Mouse (Mus musculus) hindbrain, postnatal 0 days (tissue): ENCODE results near the gene 4930507D05Rik. TPM values are rescaled to one million over a fixed set of nuclear protein-coding genes. Genes with fewer than 3 reads are reported as not detected.
"Not testable (repeated sequence)": the region's sequence is repeated elsewhere in the genome, so short reads cannot be mapped to it uniquely, and the experiment has no call there.

Source experiments
- ATAC-seq: fragments of 200-750 bp; cut with Nextera tagmentation; 2 replicates; pipeline ENCODE4 v1.8.0; 2017; ENCODE audit warnings: mild to moderate bottlenecking, moderate TSS enrichment, moderate library complexity
- DNase-seq: peaks from one replicate; pipeline ENCODE4 v3.0.0-alpha.2; 2015; ENCODE audit warnings: low spot score
- H3K27ac ChIP-seq: fragments of 300-500 bp; sonication (generic); 2 replicates; pipeline ENCODE4 v1.5.1; 2014; ENCODE audit warnings: mild to moderate bottlenecking
- H3K27me3 ChIP-seq: fragments of 300-500 bp; sonication (generic); 2 replicates; pipeline ENCODE4 v1.6.1; 2014; ENCODE audit warnings: low read length, mixed read lengths; ENCODE audit not compliant: insufficient read depth
- H3K36me3 ChIP-seq: fragments of 300-500 bp; sonication (generic); 2 replicates; pipeline ENCODE4 v1.6.1; 2014; ENCODE audit warnings: low read length, mixed read lengths; ENCODE audit not compliant: insufficient read depth
- H3K4me1 ChIP-seq: fragments of 300-500 bp; sonication (generic); 2 replicates; pipeline ENCODE4 v1.6.1; 2014; ENCODE audit warnings: antibody characterized with exemption, low read length, mixed read lengths; ENCODE audit not compliant: insufficient read depth
- H3K4me2 ChIP-seq: fragments of 300-500 bp; sonication (generic); 2 replicates; pipeline ENCODE4 v1.6.1; 2014; ENCODE audit warnings: low read depth, mild to moderate bottlenecking, low read length, moderate library complexity, mixed read lengths
- H3K4me3 ChIP-seq: fragments of 300-500 bp; sonication (generic); 2 replicates; pipeline ENCODE4 v1.5.1; 2014; ENCODE audit warnings: low read length
- H3K9ac ChIP-seq: fragments of 300-500 bp; sonication (generic); replicated peaks from 2 replicates; pipeline ENCODE4 v1.6.1; 2014; ENCODE audit warnings: mild to moderate bottlenecking, low read length, moderate library complexity, mixed read lengths
- H3K9me3 ChIP-seq: fragments of 300-500 bp; sonication (generic); 2 replicates; pipeline ENCODE4 v1.6.1; 2016; ENCODE audit warnings: low read length, mixed read lengths
- CTCF ChIP-seq: IDR thresholded peaks from 2 replicates; pipeline ENCODE4 v1.5.1; 2016; ENCODE audit warnings: antibody characterized with exemption, control low read depth, low read depth
- WGBS: fragments of 180-500 bp; shearing (Covaris S2); extraction: QIAGEN DNeasy Blood & Tissue Kit; methylation state at CpG from one replicate; pipeline ENCODE4 v1.1.7; 2014; 5-methylcytosine and 5-hydroxymethylcytosine counted together
- polyA plus RNA-seq: library from polyadenylated mRNA; unstranded; fragments of >200 nt; fragmentation: Nextera tagmentation; extraction: Ambion mirVana; gene quantifications from 2 replicates; pipeline ENCODE4 v1.2.1, GENCODE M21; 2015
- total RNA-seq: library from RNA; depleted of rRNA; stranded (reverse); fragments of >200 nt; gene quantifications from 2 replicates; pipeline ENCODE4 v1.2.3, GENCODE M21; 2014

4930507D05Rik gene
- total and polyA plus RNA-seq, 2 experiments from 2014 or later = 1.5 to 2.4 TPM

DNA sequence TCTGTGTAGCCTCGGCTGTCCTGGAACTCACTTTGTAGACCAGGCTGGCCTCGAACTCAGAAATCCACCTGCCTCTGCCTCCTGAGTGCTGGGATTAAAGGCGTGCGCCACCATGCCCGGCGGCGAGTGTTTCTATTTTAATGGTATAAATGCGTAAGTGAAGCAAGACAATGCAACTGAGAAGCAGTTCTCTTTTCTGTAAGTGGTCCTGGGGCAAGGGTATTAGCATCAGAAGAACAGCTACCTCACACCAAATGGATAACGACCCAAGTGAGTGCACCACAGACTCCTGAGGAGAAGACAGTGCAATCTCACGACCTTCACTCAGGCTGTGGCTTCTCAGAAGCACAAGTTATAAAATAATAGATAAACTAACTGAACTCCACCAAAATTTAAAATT, 25.7 kb downstream of the 4930507D05Rik start:
- WGBS = 93% methylated on average over 10 of the region's 10 CpGs
- no peak overlapping the region for H3K9ac ChIP-seq
- no peak overlapping the region for H3K27ac ChIP-seq
- no peak overlapping the region for H3K4me2 ChIP-seq
- H3K4me1 ChIP-seq = no peaks in the 10 kb centered on the region
- DNase-seq = no peak
- no peak overlapping the region for H3K4me3 ChIP-seq
- peaks cover 5% of the 10 kb centered on the region for H3K36me3 ChIP-seq
- no peaks in the 10 kb centered on the region for H3K9me3 ChIP-seq
- H3K27me3 ChIP-seq = no peaks in the 10 kb centered on the region
- ATAC-seq = no peak
- TF ChIP-seq CTCF = no peak

DNA sequence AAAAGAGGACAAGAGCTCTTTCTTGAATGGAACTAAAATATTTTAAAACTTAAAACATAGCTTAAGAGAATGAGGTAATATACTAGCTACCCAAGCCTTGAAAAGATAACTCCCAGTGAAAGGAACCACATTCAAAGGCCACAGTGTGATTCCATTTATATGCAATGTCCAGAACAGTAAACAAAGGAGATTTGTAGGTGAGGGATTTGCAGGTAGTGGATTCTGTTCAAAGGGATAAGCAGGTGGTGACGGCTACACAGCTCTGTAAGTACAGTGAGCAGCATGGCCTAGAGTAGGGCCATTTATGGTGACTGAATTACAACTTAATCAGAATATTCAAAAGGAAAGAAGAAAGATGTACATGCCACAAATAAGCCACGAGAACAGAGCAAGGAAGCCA, 27.7 kb downstream of the 4930507D05Rik start:
- Histone ChIP-seq H3K4me1 (no peaks in the 10 kb centered on the region), H3K9me3 (no peaks in the 10 kb centered on the region), H3K27ac (no peak overlapping the region), H3K36me3 (peaks cover 5% of the 10 kb centered on the region), H3K4me2 (no peak overlapping the region), H3K4me3 (no peak overlapping the region), H3K27me3 (no peaks in the 10 kb centered on the region), H3K9ac (no peak overlapping the region)
- ATAC-seq = no peak
- TF ChIP-seq CTCF = no peak
- WGBS = 66% methylated on average over 2 of the region's 2 CpGs
- DNase-seq = no peak

DNA sequence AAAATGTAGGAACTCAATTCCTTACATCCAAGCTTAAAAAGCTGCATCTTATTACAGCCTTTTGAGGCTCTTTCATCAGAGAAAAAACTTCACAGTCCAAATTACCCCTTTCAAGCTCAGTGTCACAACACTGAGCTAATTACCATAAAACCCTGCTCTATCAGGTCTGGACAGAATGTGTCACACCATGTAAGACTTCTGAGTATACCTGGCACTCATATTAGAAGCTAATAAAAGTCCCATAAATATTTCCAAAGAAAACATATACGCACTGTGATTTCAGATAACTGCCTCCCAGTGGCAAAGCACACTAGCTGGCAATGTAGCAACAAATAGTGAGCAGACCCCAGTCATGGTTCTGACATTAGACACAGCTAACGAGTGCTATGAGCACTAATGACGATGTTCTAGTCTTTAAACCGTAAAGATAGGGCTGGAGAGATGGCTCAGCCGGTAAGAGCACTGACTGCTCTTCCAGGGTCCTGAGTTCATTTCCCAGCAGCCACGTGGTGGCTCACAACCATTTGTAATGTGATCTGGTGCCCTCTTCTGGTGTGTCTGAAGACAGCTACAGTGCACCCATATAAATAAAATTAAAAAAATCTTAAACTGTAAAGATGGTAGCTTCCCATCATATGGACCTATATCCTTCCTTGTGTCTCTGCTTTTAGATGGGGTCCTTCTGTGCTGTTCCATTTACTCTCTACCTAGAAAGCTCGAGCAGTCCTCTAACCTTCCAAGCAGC, 32.0 kb downstream of the 4930507D05Rik start:
- H3K36me3 ChIP-seq = peaks cover 5% of the 10 kb centered on the region
- DNase-seq (no peak), ATAC-seq (no peak)
- 71% methylated on average over 7 of the region's 7 CpGs for WGBS
- TF ChIP-seq CTCF = no peak
- H3K9me3 ChIP-seq = no peaks in the 10 kb centered on the region
- no peak overlapping the region for H3K27ac ChIP-seq
- H3K27me3 ChIP-seq = no peaks in the 10 kb centered on the region
- H3K4me1 ChIP-seq = 0 out of 2 replicates have a peak, but pooled peaks cover 5% of the 10 kb centered on the region
- no peak overlapping the region for H3K4me3 ChIP-seq
- H3K4me2 ChIP-seq = no peak overlapping the region
- no peak overlapping the region for H3K9ac ChIP-seq

DNA sequence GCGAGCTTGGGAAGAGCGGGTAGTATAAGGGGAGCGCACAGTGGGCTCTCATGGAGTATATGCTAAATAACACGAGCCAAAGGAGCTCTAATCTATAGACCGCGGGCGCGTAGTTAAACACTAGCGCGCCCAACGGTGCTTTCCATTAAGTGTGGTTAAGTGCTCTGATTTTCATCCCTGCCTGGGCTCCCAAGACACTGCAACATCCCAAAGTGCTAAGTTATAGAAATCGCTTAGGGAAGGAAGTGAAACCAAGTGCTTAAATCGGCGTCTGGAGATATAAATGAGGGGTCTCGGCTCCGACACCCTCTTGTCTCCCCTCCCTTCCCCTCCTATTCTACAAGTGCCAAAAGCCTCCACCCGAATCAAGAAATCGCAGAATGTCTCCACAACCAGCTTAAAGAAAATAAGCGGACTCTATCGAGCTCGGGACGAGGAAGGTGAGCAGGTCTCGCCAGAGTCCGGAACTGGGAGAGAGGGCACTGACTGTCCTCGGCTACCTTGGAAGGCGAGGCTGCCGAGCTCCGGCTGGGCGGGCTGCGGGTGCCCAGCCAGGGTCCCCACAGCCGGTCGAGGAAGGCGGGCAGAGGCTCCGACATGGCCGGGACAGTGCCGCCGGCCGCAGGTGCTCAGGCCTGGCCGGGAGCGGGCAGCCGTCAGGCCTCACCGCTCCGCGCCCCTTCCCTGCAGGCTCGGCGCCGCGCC, 36.7 kb downstream of the 4930507D05Rik start:
- no peaks in the 10 kb centered on the region for H3K9me3 ChIP-seq

DNA sequence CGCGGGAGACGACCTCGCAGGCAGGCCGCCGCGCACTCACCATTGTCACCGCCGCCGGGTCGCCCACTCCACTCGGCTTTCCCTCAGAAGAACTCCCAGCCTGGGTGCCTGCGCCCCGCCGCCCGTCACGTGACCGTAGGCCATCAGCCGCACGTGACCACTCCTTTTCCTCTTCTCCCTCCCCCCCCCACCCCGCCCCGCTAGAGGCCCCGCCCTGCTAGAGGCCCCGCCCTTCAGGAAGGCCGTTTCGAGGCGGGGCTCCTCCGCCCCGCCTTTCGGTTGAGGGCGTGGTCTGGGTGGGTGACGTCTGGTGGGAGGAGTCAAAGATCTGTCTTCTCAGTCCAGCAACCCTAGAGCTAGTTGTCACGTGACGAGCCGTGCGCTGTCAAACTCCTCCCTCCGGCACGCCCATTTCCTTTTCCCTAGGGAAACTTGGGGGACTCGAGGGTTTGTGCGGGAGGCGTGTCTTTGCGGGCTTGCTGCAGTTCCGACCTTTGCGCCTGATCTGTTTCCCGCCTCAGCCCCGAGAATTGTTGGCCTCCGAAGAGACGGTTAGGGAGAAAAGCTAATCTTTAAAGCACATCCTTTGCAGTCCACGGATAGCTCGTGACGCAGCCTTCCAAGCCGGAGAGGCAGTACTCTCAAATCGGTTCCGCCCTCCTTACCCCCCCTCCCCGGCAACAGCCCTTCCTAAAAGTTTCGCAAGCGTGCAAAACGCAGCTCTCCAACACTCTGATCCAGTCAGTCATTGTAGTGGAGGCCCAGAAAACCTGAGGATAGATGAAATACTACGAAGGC, 37.5 kb downstream of the 4930507D05Rik start, which contains the start of gene Vps26a:
Vps26a (minus strand) TSS at position 188 of the 798 bp plus-strand sequence.
- no peaks in the 10 kb centered on the region for H3K36me3 ChIP-seq
- no peaks in the 10 kb centered on the region for H3K9me3 ChIP-seq
- peak within 1 kb of the TSS; percentile 81 for H3K9ac ChIP-seq
- H3K4me2 ChIP-seq = peak within 1 kb of the TSS; percentile 91
- peak; percentile 99 for DNase-seq
- under 1% methylated on average over 52 of the region's 59 CpGs for WGBS
- 0 out of 2 replicates have a peak, but pooled peaks cover 5% of the 10 kb centered on the region for H3K4me1 ChIP-seq
- peak; percentile 95 for ATAC-seq
- H3K27me3 ChIP-seq = no peaks in the 10 kb centered on the region
- peak within 1 kb of the TSS; percentile 87 for H3K4me3 ChIP-seq
- peak within 1 kb of the TSS; percentile 81 for H3K27ac ChIP-seq
- TF ChIP-seq CTCF = no peak

More for the DNA sequence above, 36.7 kb downstream of the 4930507D05Rik start:
- DNase-seq (peak; percentile 32), ATAC-seq (peak; percentile 78)
- H3K36me3 ChIP-seq = no peaks in the 10 kb centered on the region
- 0 out of 2 replicates have a peak, but pooled peaks cover 5% of the 10 kb centered on the region for H3K4me1 ChIP-seq
- H3K4me2 ChIP-seq = peak overlapping the region; percentile 91
- peak overlapping the region; percentile 87 for H3K4me3 ChIP-seq
- peak overlapping the region; percentile 81 for H3K9ac ChIP-seq
- peak overlapping the region; percentile 81 for H3K27ac ChIP-seq
- no peaks in the 10 kb centered on the region for H3K27me3 ChIP-seq
- no peak for TF ChIP-seq CTCF
- under 1% methylated on average over 45 of the region's 48 CpGs for WGBS

DNA sequence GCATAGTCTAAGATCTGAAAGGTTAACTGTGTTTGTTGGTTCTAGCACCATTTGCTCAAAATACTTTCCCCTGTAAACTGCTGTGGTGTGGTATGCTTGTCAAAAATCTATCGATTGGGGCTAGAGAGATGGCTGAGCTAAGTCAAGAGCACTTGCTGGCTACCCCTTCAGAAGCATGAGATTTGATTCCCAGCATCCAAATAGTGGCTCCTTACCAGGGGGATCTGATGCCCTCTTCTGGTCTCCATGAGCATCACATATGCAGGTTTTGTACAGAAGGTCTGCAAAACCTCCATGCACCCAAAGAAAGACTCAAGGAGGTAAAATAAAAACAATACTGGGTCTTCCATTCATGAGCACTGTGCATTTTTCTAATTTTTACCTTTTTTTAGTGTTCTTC, 39.0 kb downstream of the 4930507D05Rik start:
- Histone ChIP-seq H3K4me3 (no peak overlapping the region), H3K27me3 (no peaks in the 10 kb centered on the region), H3K36me3 (no peaks in the 10 kb centered on the region), H3K9me3 (no peaks in the 10 kb centered on the region), H3K27ac (no peak overlapping the region), H3K4me2 (no peak overlapping the region), H3K9ac (no peak overlapping the region), H3K4me1 (0 out of 2 replicates have a peak, but pooled peaks cover 5% of the 10 kb centered on the region)
- WGBS = 13% methylated on average over 1 of the region's 1 CpGs
- peak; percentile 73 for TF ChIP-seq CTCF
- ATAC-seq = no peak
- peak; percentile 74 for DNase-seq

DNA sequence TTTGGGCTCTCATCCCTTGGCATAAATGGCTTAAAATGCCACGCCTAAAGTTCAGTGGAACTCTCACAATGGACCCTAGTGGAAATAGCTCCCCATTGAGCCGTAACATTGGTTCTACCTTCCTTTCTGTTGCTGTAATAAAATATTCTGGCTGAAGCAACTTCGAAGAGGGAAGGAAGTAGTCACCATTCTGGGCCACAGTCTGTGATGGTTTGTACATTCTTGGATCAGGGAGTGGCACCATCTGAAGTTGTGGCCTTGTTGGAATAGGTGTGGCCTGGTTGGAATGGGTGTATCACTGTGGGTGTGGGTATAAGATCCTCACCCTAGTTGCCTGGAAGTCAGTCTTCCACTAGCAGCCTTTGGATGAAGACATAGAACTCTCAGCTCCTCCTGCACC, 42.4 kb downstream of the 4930507D05Rik start:
- not testable (repeated sequence) for H3K4me3 ChIP-seq, DNase-seq, H3K27me3 ChIP-seq, ATAC-seq, H3K36me3 ChIP-seq, H3K9me3 ChIP-seq, H3K4me1 ChIP-seq, H3K4me2 ChIP-seq, H3K9ac ChIP-seq, H3K27ac ChIP-seq
- 82% methylated on average over 3 of the region's 3 CpGs for WGBS
